Mouse (Mus musculus) bone marrow macrophage, adult 2 months (primary cell): Measurements from ENCODE around the gene Reps2.

ENCODE experiments used
- CTCF ChIP-seq: IDR thresholded peaks from 2 replicates; pipeline ENCODE4 v1.5.1; 2012; ENCODE audit warnings: low read depth, mild to moderate bottlenecking, low read length, moderate library complexity
- POLR2A ChIP-seq: IDR thresholded peaks from 2 replicates; pipeline ENCODE4 v1.6.1; 2012; ENCODE audit warnings: mild to moderate bottlenecking, low read depth, low read length, borderline replicate concordance

DNA sequence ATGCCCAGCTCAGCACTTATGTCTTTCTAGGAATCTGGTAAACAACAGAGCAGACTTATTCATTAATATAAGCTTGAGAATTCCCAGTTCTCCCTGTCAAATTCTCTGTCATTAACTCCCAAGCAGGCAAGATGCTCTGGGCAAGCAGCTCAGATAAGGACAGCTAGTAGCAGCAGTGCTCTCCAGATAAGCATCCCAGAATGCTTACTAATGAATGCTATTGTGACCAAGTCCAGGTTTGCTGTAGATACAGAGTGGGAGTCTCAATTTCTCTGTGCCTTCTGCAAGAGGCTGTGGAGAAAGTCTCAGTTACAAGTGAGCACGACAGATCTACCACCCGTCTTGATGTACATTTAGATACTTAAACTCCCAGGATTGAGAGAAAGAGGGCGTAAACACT, 173.2 kb downstream of the Reps2 start:
- TF ChIP-seq POLR2A = no peak
- TF ChIP-seq CTCF = no peak
